Mouse (Mus musculus): ENCODE data around the gene Myo9a. TPM values are rescaled to one million over a fixed set of nuclear protein-coding genes. Genes with fewer than 3 reads are reported as not detected.
A peak's percentile ranks its signal among the peaks of the same experiment; 100 is the strongest.
"Not testable (repeated sequence)": the region's sequence is repeated elsewhere in the genome, so short reads cannot be mapped to it uniquely, and the experiment has no call there.

Myo9a gene
- total and polyA plus RNA-seq, 2 experiments from 2014 or later, result 13.2 to 59.9 TPM

- WGBS, result 57% methylated on average over 3 of the region's 3 CpGs
- Histone ChIP-seq H3K9ac (no peak overlapping the region), H3K27me3 (ENCODE audit: insufficient read depth, low read length) (no peaks in the 10 kb centered on the region), H3K36me3 (ENCODE audit: insufficient read depth) (no peaks in the 10 kb centered on the region), H3K9me3 (ENCODE audit: low read length) (no peaks in the 10 kb centered on the region), H3K27ac (ENCODE audit: low read depth, low read length) (no peak overlapping the region), H3K4me1 (ENCODE audit: insufficient read depth) (no peaks in the 10 kb centered on the region), H3K4me3 (ENCODE audit: low read depth, low read length) (no peak overlapping the region), H3K4me2 (ENCODE audit: low read depth) (no peak overlapping the region)
- ATAC-seq (no peak), DNase-seq (no peak)
- TF ChIP-seq CTCF (IDR thresholded peaks at IDR 0.05; ENCODE audit: low read depth), result no peak
Observed at GRCm38 (mm10) chr9:59955199-59955598, 204.5 kb downstream of the Myo9a start.

GRCm38 (mm10) chr9:59955692-59956091 is 205.0 kb downstream of the Myo9a start:
- no peak overlapping the region for H3K4me2 ChIP-seq (ENCODE audit: low read depth)
- DNase-seq, result no peak
- 63% methylated on average over 6 of the region's 6 CpGs for WGBS

GRCm38 (mm10) chr9:59956496-59956895 is 205.8 kb downstream of the Myo9a start:
- Histone ChIP-seq H3K9me3 (ENCODE audit: low read length) (no peaks in the 10 kb centered on the region), H3K4me2 (ENCODE audit: low read depth) (no peak overlapping the region), H3K27me3 (ENCODE audit: insufficient read depth, low read length) (no peaks in the 10 kb centered on the region), H3K36me3 (ENCODE audit: insufficient read depth) (no peaks in the 10 kb centered on the region), H3K4me3 (ENCODE audit: low read depth, low read length) (no peak overlapping the region), H3K27ac (ENCODE audit: low read depth, low read length) (no peak overlapping the region), H3K4me1 (ENCODE audit: insufficient read depth) (no peaks in the 10 kb centered on the region), H3K9ac (no peak overlapping the region)
- no peak for TF ChIP-seq CTCF (IDR thresholded peaks at IDR 0.05; ENCODE audit: low read depth)
- WGBS, result 51% methylated on average over 6 of the region's 6 CpGs
- ATAC-seq (no peak), DNase-seq (no peak)

More at GRCm38 (mm10) chr9:59955692-59956091, 205.0 kb downstream of the Myo9a start:
- H3K9me3 ChIP-seq (ENCODE audit: low read length), result no peaks in the 10 kb centered on the region
- ATAC-seq, result no peak
- H3K27ac ChIP-seq (ENCODE audit: low read depth, low read length), result no peak overlapping the region
- H3K27me3 ChIP-seq (ENCODE audit: insufficient read depth, low read length), result no peaks in the 10 kb centered on the region
- TF ChIP-seq CTCF (IDR thresholded peaks at IDR 0.05; ENCODE audit: low read depth), result no peak
- H3K4me3 ChIP-seq (ENCODE audit: low read depth, low read length), result no peak overlapping the region
- H3K36me3 ChIP-seq (ENCODE audit: insufficient read depth), result no peaks in the 10 kb centered on the region
- no peak overlapping the region for H3K9ac ChIP-seq
- no peaks in the 10 kb centered on the region for H3K4me1 ChIP-seq (ENCODE audit: insufficient read depth)

GRCm38 (mm10) chr9:59958115-59958514 is 207.4 kb downstream of the Myo9a start:
- ATAC-seq, result not testable (repeated sequence)
- 68% methylated on average over 1 of the region's 1 CpGs for WGBS

GRCm38 (mm10) chr9:59959276-59959675 is 208.6 kb downstream of the Myo9a start:
- peak; percentile 73; the same call in 1 of the 2 replicates for ATAC-seq
- 2% methylated on average over 8 of the region's 8 CpGs for WGBS
- H3K27me3 ChIP-seq (ENCODE audit: insufficient read depth, low read length), result no peaks in the 10 kb centered on the region

More at GRCm38 (mm10) chr9:59958115-59958514, 207.4 kb downstream of the Myo9a start:
- H3K4me2 ChIP-seq (ENCODE audit: low read depth); H3K4me1 ChIP-seq (ENCODE audit: insufficient read depth); H3K9ac ChIP-seq; H3K27me3 ChIP-seq (ENCODE audit: insufficient read depth, low read length); H3K27ac ChIP-seq (ENCODE audit: low read depth, low read length); DNase-seq; H3K4me3 ChIP-seq (ENCODE audit: low read depth, low read length); H3K36me3 ChIP-seq (ENCODE audit: insufficient read depth); H3K9me3 ChIP-seq (ENCODE audit: low read length): not testable (repeated sequence)

GRCm38 (mm10) chr9:59960559-59960958 is 209.9 kb downstream of the Myo9a start, which contains the start of gene Nr2e3:
Nr2e3 (minus strand) TSS chr9:59960659.
- no peaks in the 10 kb centered on the region for H3K27me3 ChIP-seq (ENCODE audit: insufficient read depth, low read length)
- DNase-seq (no peak), ATAC-seq (no peak)
- no peak for TF ChIP-seq CTCF (IDR thresholded peaks at IDR 0.05; ENCODE audit: low read depth)
- WGBS, result 90% methylated on average over 10 of the region's 10 CpGs
- no peak within 1 kb of the TSS for H3K4me2 ChIP-seq (ENCODE audit: low read depth)
- no peak within 1 kb of the TSS for H3K9ac ChIP-seq
- H3K4me1 ChIP-seq (ENCODE audit: insufficient read depth), result no peaks in the 10 kb centered on the region
- H3K9me3 ChIP-seq (ENCODE audit: low read length), result no peaks in the 10 kb centered on the region
- H3K36me3 ChIP-seq (ENCODE audit: insufficient read depth), result no peaks in the 10 kb centered on the region
- no peak within 1 kb of the TSS for H3K27ac ChIP-seq (ENCODE audit: low read depth, low read length)
- H3K4me3 ChIP-seq (ENCODE audit: low read depth, low read length), result no peak within 1 kb of the TSS

More at GRCm38 (mm10) chr9:59959276-59959675, 208.6 kb downstream of the Myo9a start:
- Histone ChIP-seq H3K27ac (ENCODE audit: low read depth, low read length) (no peak overlapping the region), H3K4me1 (ENCODE audit: insufficient read depth) (no peaks in the 10 kb centered on the region), H3K4me3 (ENCODE audit: low read depth, low read length) (no peak overlapping the region), H3K9me3 (ENCODE audit: low read length) (no peaks in the 10 kb centered on the region), H3K9ac (no peak overlapping the region), H3K36me3 (ENCODE audit: insufficient read depth) (no peaks in the 10 kb centered on the region), H3K4me2 (ENCODE audit: low read depth) (no peak overlapping the region)
- TF ChIP-seq CTCF (IDR thresholded peaks at IDR 0.05; ENCODE audit: low read depth), result peak; percentile 94
- peak; percentile 90 for DNase-seq

- Histone ChIP-seq H3K4me3 (ENCODE audit: low read depth, low read length) (no peak overlapping the region), H3K4me2 (ENCODE audit: low read depth) (no peak overlapping the region), H3K36me3 (ENCODE audit: insufficient read depth) (no peaks in the 10 kb centered on the region), H3K27ac (ENCODE audit: low read depth, low read length) (no peak overlapping the region), H3K27me3 (ENCODE audit: insufficient read depth, low read length) (no peaks in the 10 kb centered on the region), H3K9ac (no peak overlapping the region), H3K9me3 (ENCODE audit: low read length) (no peaks in the 10 kb centered on the region), H3K4me1 (ENCODE audit: insufficient read depth) (no peaks in the 10 kb centered on the region)
- ATAC-seq, result no peak
- TF ChIP-seq CTCF (IDR thresholded peaks at IDR 0.05; ENCODE audit: low read depth), result no peak
- DNase-seq, result no peak
- WGBS, result 49% methylated on average over 14 of the region's 14 CpGs
Observed at GRCm38 (mm10) chr9:59961201-59961955, 210.7 kb downstream of the Myo9a start.

Data from forebrain, postnatal 0 days (tissue).